Mouse (Mus musculus): ENCODE data around the gene Mknk2.
A peak's percentile ranks its signal among the peaks of the same experiment; 100 is the strongest.

The Mknk2 gene

GRCm38 (mm10) chr10:80669737-80670485 lies 8.0 kb downstream of the Mknk2 start:
- H3K27me3 ChIP-seq (ENCODE audit: insufficient read depth, low read length) = no peaks in the 10 kb centered on the region

DNA sequence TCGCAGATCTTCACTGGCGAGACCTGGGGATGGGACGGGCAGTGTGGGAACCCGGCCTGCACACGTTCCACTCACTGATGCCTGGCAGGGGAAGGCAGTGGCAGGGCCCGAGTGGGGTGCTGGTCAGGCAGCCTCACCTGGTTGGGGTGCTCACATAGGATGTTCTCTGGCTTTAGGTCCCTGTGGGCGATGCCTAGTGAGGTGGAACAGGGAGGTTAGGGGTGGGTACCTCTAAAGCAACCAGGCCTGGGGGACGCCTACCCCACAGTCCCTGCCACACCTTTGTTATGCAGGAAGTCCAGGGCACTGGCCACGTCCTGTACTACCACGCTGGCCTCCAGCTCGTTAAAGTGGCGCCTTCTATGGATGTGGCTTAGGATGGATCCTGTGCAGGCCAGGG lies 8.9 kb downstream of the Mknk2 start:
- H3K27me3 ChIP-seq (ENCODE audit: insufficient read depth, low read length) = no peaks in the 10 kb centered on the region
- no peaks in the 10 kb centered on the region for H3K9me3 ChIP-seq (ENCODE audit: low read length)
- H3K36me3 ChIP-seq (ENCODE audit: insufficient read depth, low read length) = peaks cover 83% of the 10 kb centered on the region
- peaks cover 78% of the 10 kb centered on the region for H3K4me1 ChIP-seq (replicated peaks; ENCODE audit: low read depth, low read length)
- no peak for TF ChIP-seq POU5F1 (IDR thresholded peaks at IDR 0.05; ENCODE audit: borderline replicate concordance, low read length)
- no peak for TF ChIP-seq CTCF (conservative IDR thresholded peaks at IDR 0.05; ENCODE audit: low read length)
- no peak for TF ChIP-seq NANOG (IDR thresholded peaks at IDR 0.05; ENCODE audit: borderline replicate concordance, low read length)
- 0 out of 2 replicates have a peak overlapping the region, but pooled peaks have one; percentile 10 for H3K4me3 ChIP-seq (replicated peaks; ENCODE audit: low read length)

More at GRCm38 (mm10) chr10:80669737-80670485, 8.0 kb downstream of the Mknk2 start:
- peaks cover 92% of the 10 kb centered on the region for H3K36me3 ChIP-seq (ENCODE audit: insufficient read depth, low read length)
- TF ChIP-seq NANOG (IDR thresholded peaks at IDR 0.05; ENCODE audit: borderline replicate concordance, low read length) (no peak), POU5F1 (IDR thresholded peaks at IDR 0.05; ENCODE audit: borderline replicate concordance, low read length) (no peak), CTCF (conservative IDR thresholded peaks at IDR 0.05; ENCODE audit: low read length) (no peak)
- H3K4me1 ChIP-seq (replicated peaks; ENCODE audit: low read depth, low read length) = peaks cover 79% of the 10 kb centered on the region
- H3K9me3 ChIP-seq (ENCODE audit: low read length) = no peaks in the 10 kb centered on the region
- H3K4me3 ChIP-seq (replicated peaks; ENCODE audit: low read length) = no peak overlapping the region

GRCm38 (mm10) chr10:80668614-80669013 lies 9.3 kb downstream of the Mknk2 start:
- H3K4me3 ChIP-seq (replicated peaks; ENCODE audit: low read length) = 0 out of 2 replicates have a peak overlapping the region, but pooled peaks have one; percentile 10
- TF ChIP-seq CTCF (conservative IDR thresholded peaks at IDR 0.05; ENCODE audit: low read length) (no peak), POU5F1 (IDR thresholded peaks at IDR 0.05; ENCODE audit: borderline replicate concordance, low read length) (no peak), NANOG (IDR thresholded peaks at IDR 0.05; ENCODE audit: borderline replicate concordance, low read length) (no peak)
- no peaks in the 10 kb centered on the region for H3K27me3 ChIP-seq (ENCODE audit: insufficient read depth, low read length)
- no peaks in the 10 kb centered on the region for H3K9me3 ChIP-seq (ENCODE audit: low read length)
- peaks cover 78% of the 10 kb centered on the region for H3K4me1 ChIP-seq (replicated peaks; ENCODE audit: low read depth, low read length)
- peaks cover 79% of the 10 kb centered on the region for H3K36me3 ChIP-seq (ENCODE audit: insufficient read depth, low read length)

- Histone ChIP-seq H3K4me3 (replicated peaks; ENCODE audit: low read length) (no peak overlapping the region), H3K4me1 (replicated peaks; ENCODE audit: low read depth, low read length) (peaks cover 75% of the 10 kb centered on the region), H3K36me3 (ENCODE audit: insufficient read depth, low read length) (peaks cover 62% of the 10 kb centered on the region), H3K9me3 (ENCODE audit: low read length) (no peaks in the 10 kb centered on the region), H3K27me3 (ENCODE audit: insufficient read depth, low read length) (no peaks in the 10 kb centered on the region)
- TF ChIP-seq CTCF (conservative IDR thresholded peaks at IDR 0.05; ENCODE audit: low read length) (no peak), NANOG (IDR thresholded peaks at IDR 0.05; ENCODE audit: borderline replicate concordance, low read length) (no peak), POU5F1 (IDR thresholded peaks at IDR 0.05; ENCODE audit: borderline replicate concordance, low read length) (no peak)
Measured at GRCm38 (mm10) chr10:80666837-80667412, 11.0 kb downstream of the Mknk2 start.

- H3K27me3 ChIP-seq (ENCODE audit: insufficient read depth, low read length) = no peaks in the 10 kb centered on the region
- peaks cover 78% of the 10 kb centered on the region for H3K4me1 ChIP-seq (replicated peaks; ENCODE audit: low read depth, low read length)
- H3K36me3 ChIP-seq (ENCODE audit: insufficient read depth, low read length) = peaks cover 55% of the 10 kb centered on the region
- no peaks in the 10 kb centered on the region for H3K9me3 ChIP-seq (ENCODE audit: low read length)
- no peak overlapping the region for H3K4me3 ChIP-seq (replicated peaks; ENCODE audit: low read length)
- no peak for TF ChIP-seq POU5F1 (IDR thresholded peaks at IDR 0.05; ENCODE audit: borderline replicate concordance, low read length)
- no peak for TF ChIP-seq NANOG (IDR thresholded peaks at IDR 0.05; ENCODE audit: borderline replicate concordance, low read length)
- no peak for TF ChIP-seq CTCF (conservative IDR thresholded peaks at IDR 0.05; ENCODE audit: low read length)
Measured at GRCm38 (mm10) chr10:80665981-80666733, 11.8 kb downstream of the Mknk2 start.

DNA sequence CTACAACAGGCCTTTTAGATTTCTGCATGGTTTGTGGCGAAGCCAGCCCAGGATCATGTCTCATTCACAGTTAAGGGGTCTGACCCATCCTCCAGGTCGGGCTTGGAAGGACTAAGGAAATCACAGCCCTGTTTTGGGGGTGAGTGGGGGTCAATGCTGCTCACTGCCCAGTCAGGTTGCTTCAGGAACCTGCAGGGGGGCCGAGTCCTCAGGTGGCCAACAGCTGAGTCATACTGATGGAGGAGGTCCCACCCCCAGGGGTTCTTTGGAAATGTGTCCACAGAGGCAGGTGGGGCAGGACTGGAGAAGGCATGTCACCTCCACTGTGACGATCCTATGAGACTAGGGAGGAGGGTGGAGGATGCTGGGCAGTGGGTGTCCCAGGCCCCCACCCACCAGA lies 12.5 kb downstream of the Mknk2 start:
- Histone ChIP-seq H3K27me3 (ENCODE audit: insufficient read depth, low read length) (no peaks in the 10 kb centered on the region), H3K36me3 (ENCODE audit: insufficient read depth, low read length) (peaks cover 48% of the 10 kb centered on the region), H3K9me3 (ENCODE audit: low read length) (no peaks in the 10 kb centered on the region), H3K4me3 (replicated peaks; ENCODE audit: low read length) (0 out of 2 replicates have a peak overlapping the region, but pooled peaks have one; percentile 20), H3K4me1 (replicated peaks; ENCODE audit: low read depth, low read length) (peaks cover 84% of the 10 kb centered on the region)
- TF ChIP-seq NANOG (IDR thresholded peaks at IDR 0.05; ENCODE audit: borderline replicate concordance, low read length) = no peak
- TF ChIP-seq CTCF (conservative IDR thresholded peaks at IDR 0.05; ENCODE audit: low read length) = no peak
- TF ChIP-seq POU5F1 (IDR thresholded peaks at IDR 0.05; ENCODE audit: borderline replicate concordance, low read length) = no peak

GRCm38 (mm10) chr10:80665016-80665380 lies 12.9 kb downstream of the Mknk2 start:
- H3K9me3 ChIP-seq (ENCODE audit: low read length) = no peaks in the 10 kb centered on the region
- H3K36me3 ChIP-seq (ENCODE audit: insufficient read depth, low read length) = peaks cover 43% of the 10 kb centered on the region
- H3K27me3 ChIP-seq (ENCODE audit: insufficient read depth, low read length) = no peaks in the 10 kb centered on the region
- H3K4me3 ChIP-seq (replicated peaks; ENCODE audit: low read length) = peak overlapping the region; percentile 66
- TF ChIP-seq CTCF (conservative IDR thresholded peaks at IDR 0.05; ENCODE audit: low read length) = no peak
- no peak for TF ChIP-seq NANOG (IDR thresholded peaks at IDR 0.05; ENCODE audit: borderline replicate concordance, low read length)
- TF ChIP-seq POU5F1 (IDR thresholded peaks at IDR 0.05; ENCODE audit: borderline replicate concordance, low read length) = no peak
- H3K4me1 ChIP-seq (replicated peaks; ENCODE audit: low read depth, low read length) = peaks cover 87% of the 10 kb centered on the region
